Mouse (Mus musculus): ENCODE results near the gene Efhd1. TPM values are rescaled to one million over a fixed set of nuclear protein-coding genes. Genes with fewer than 3 reads are reported as not detected.

Efhd1 gene
- not detected in 2 replicates for total RNA-seq (2012; rRNA removed)
- polyA plus RNA-seq (2012; ENCODE audit: insufficient read depth in 1 of 2, insufficient read length in 2 of 2, low read depth in 1 of 2, low replicate concordance in 2 of 2, missing spikeins in 1 of 2) = under 1 TPM in 1 of 2 experiments, not detected in 1; 0.15 TPM

DNA sequence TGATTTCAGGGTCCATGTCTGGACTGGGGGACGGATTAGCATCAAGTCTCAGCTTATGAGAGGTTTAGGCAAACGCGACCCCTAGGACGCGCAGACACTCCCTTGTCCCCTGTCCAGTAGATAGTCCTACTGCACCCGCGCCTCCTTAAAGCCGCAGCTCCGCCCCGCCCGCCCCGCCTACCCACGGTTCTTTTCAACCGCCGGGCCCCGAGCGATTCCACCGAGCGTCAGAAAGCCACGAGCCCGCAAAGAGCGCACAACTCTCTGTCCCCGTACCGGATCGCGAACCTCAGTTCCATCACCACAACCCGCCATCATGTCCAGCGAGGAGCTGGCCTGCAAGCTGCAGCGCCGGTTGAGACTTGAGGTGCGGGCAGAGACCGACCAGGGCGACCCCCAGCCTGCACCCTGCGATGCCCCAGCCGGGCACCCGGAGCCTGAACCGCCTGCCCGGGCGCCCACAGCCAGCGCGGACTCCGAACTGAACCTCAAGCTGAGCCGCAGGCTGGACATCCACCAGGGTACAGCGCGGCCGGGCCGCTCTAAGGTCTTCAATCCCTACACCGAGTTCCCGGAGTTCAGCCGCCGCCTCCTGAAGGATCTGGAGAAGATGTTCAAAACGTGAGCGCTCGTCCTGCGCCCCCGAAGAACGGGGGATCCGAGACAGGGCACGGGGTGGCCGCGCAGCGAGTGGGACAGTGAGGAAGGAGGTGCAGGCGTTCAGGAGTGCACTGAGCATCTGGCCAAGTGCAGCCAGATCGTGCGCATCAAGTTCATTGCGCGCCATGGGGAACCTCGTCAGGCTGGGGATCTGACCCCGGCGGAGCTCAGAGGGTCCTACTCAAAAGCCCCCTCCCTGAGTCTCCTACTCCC is at the start of gene Efhd1:
Efhd1 (plus strand) TSS at position 230 of the 873 bp plus-strand sequence.
- no peak within 1 kb of the TSS for H3K9ac ChIP-seq (ENCODE audit: control insufficient read depth, low read depth, low read length, poor library complexity, severe bottlenecking)
- no peak within 1 kb of the TSS for H3K27ac ChIP-seq (ENCODE audit: control insufficient read depth, low read depth, low read length)
- H3K27me3 ChIP-seq (ENCODE audit: control insufficient read depth in 1 of 2, insufficient read depth in 2 of 2, low read length in 2 of 2) = peaks cover 4 to 8% of the 10 kb centered on the region in 2 experiments; a peak in 3 of 4 replicates
- TF ChIP-seq E2F4 (IDR thresholded peaks at IDR 0.05; ENCODE audit: borderline replicate concordance, low read depth, low read length) = no peak
- no peak for DNase-seq (ENCODE audit: low read depth, low spot score)
- H3K4me1 ChIP-seq (ENCODE audit: control insufficient read depth in 1 of 2, insufficient read depth in 2 of 2, low read length in 2 of 2) = no peaks in the 10 kb centered on the region
- H3K36me3 ChIP-seq (ENCODE audit: control insufficient read depth in 1 of 2, insufficient read depth in 2 of 2, low read length in 2 of 2) = no peaks in the 10 kb centered on the region
- no peak within 1 kb of the TSS for H3K4me3 ChIP-seq (ENCODE audit: control insufficient read depth in 1 of 2, insufficient read depth in 1 of 2, low read depth in 2 of 2, low read length in 2 of 2)
- no peaks in the 10 kb centered on the region for H3K79me2 ChIP-seq (ENCODE audit: control insufficient read depth, insufficient read depth, low read length, poor library complexity)
- H3K9me3 ChIP-seq (replicated peaks; ENCODE audit: insufficient read depth, low read length) = no peaks in the 10 kb centered on the region

DNA sequence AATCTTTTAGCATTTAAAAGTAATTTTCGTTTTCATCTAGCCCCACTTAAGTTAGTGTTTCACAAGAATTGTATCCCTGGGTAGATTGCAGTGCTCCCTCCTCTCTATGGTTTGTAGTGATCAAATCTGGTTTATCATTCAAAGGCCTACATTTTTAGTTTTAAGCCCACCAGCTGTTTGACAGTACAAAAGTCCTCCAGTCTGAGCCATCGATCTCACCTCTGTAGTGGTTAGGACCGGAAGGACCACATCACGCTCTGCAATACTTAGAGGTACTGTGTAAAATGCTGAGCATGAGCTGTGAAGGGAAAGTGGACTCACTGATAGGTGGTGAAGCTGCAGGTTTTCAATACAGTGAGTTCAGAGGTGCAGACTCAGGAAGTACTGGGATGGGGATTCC is 49.4 kb upstream of the Efhd1 start:
- TF ChIP-seq TBP (IDR thresholded peaks at IDR 0.05; ENCODE audit: low read depth, low read length) = no peak
- 0 out of 2 replicates have a peak, but pooled peaks have one; percentile 9 for TF ChIP-seq MXI1 (IDR thresholded peaks at IDR 0.05; ENCODE audit: low read depth, low read length)
- H3K4me1 ChIP-seq (ENCODE audit: control insufficient read depth in 1 of 2, insufficient read depth in 2 of 2, low read length in 2 of 2) = peaks cover 7 to 24% of the 10 kb centered on the region in 2 experiments; a peak in 3 of 4 replicates
- no peaks in the 10 kb centered on the region for H3K9me3 ChIP-seq (replicated peaks; ENCODE audit: insufficient read depth, low read length)
- H3K27ac ChIP-seq (ENCODE audit: control insufficient read depth, low read depth, low read length) = no peak overlapping the region
- no peaks in the 10 kb centered on the region for H3K27me3 ChIP-seq (ENCODE audit: control insufficient read depth in 1 of 2, insufficient read depth in 2 of 2, low read length in 2 of 2)
- peaks cover 51% of the 10 kb centered on the region for H3K79me2 ChIP-seq (ENCODE audit: control insufficient read depth, insufficient read depth, low read length, poor library complexity)
- H3K9ac ChIP-seq (ENCODE audit: control insufficient read depth, low read depth, low read length, poor library complexity, severe bottlenecking) = peak overlapping the region; percentile 98
- peak; percentile 36 for DNase-seq (ENCODE audit: low read depth, low spot score)
- H3K36me3 ChIP-seq (ENCODE audit: control insufficient read depth in 1 of 2, insufficient read depth in 2 of 2, low read length in 2 of 2) = peaks cover 10 to 30% of the 10 kb centered on the region in 2 experiments
- H3K4me3 ChIP-seq (ENCODE audit: control insufficient read depth in 1 of 2, insufficient read depth in 1 of 2, low read depth in 2 of 2, low read length in 2 of 2) = peak overlapping the region; percentile 84 to 85

DNA sequence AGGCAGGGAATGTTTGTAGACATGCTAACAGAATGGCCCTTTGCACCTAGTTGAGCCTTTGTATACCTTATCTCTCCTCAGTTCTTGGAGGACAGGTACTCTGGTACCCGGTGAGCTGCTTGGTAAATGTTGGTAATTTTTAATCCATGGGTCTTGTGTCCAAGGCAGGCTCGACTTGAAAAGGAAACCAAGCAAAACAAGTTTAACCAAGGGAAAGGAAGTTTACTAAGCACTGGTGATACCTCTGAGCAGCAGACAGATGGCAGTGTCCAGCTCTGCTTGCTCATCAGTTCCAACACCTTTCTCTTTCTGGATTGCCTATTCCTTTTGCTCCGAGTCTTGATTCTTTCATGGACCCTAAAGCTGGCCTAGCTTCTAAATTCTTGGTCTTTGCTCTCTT is 46.2 kb upstream of the Efhd1 start:
- no peak overlapping the region for H3K27ac ChIP-seq (ENCODE audit: control insufficient read depth, low read depth, low read length)
- peaks cover 6 to 23% of the 10 kb centered on the region in 2 experiments; a peak in 3 of 4 replicates for H3K4me1 ChIP-seq (ENCODE audit: control insufficient read depth in 1 of 2, insufficient read depth in 2 of 2, low read length in 2 of 2)
- no peak overlapping the region for H3K9ac ChIP-seq (ENCODE audit: control insufficient read depth, low read depth, low read length, poor library complexity, severe bottlenecking)

DNA sequence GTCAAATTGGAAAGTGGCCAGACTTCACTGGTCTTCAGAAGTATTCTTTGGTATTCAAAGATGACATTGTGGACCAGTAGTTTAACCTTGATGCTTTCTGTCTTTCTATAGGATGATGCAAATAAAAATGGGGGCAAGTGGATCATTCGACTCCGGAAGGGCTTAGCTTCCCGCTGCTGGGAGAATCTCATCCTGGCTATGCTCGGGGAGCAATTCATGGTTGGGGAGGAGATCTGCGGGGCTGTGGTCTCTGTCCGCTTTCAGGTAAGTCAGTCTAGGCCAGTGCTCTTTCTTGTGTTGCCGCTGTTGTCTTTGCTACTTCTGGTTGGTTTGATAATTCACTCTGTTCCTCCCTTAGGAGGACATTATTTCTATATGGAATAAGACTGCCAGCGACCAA is 38.4 kb upstream of the Efhd1 start:
- H3K9ac ChIP-seq (ENCODE audit: control insufficient read depth, low read depth, low read length, poor library complexity, severe bottlenecking) = no peak overlapping the region
- no peaks in the 10 kb centered on the region for H3K4me1 ChIP-seq (ENCODE audit: control insufficient read depth in 1 of 2, insufficient read depth in 2 of 2, low read length in 2 of 2)
- no peaks in the 10 kb centered on the region for H3K27me3 ChIP-seq (ENCODE audit: control insufficient read depth in 1 of 2, insufficient read depth in 2 of 2, low read length in 2 of 2)
- no peak for DNase-seq (ENCODE audit: low read depth, low spot score)
- no peak overlapping the region for H3K27ac ChIP-seq (ENCODE audit: control insufficient read depth, low read depth, low read length)
- peaks cover 0 to 49% of the 10 kb centered on the region in 2 experiments; a peak in 2 of 4 replicates for H3K36me3 ChIP-seq (ENCODE audit: control insufficient read depth in 1 of 2, insufficient read depth in 2 of 2, low read length in 2 of 2)
- H3K9me3 ChIP-seq (replicated peaks; ENCODE audit: insufficient read depth, low read length) = no peaks in the 10 kb centered on the region
- H3K4me3 ChIP-seq (ENCODE audit: control insufficient read depth in 1 of 2, insufficient read depth in 1 of 2, low read depth in 2 of 2, low read length in 2 of 2) = no peak overlapping the region
- no peak for TF ChIP-seq MAX (IDR thresholded peaks at IDR 0.05; ENCODE audit: low read length)
- no peak for TF ChIP-seq ZMIZ1 (IDR thresholded peaks at IDR 0.05; ENCODE audit: low read depth, low read length)
- TF ChIP-seq UBTF (IDR thresholded peaks at IDR 0.05; ENCODE audit: borderline replicate concordance, insufficient read depth, low read depth, low read length) = no peak
- TF ChIP-seq GABPA (IDR thresholded peaks at IDR 0.05; ENCODE audit: low read depth, low read length) = no peak
- TF ChIP-seq RCOR1 (IDR thresholded peaks at IDR 0.05; ENCODE audit: low read depth, low read length) = no peak
- TF ChIP-seq ELF1 (IDR thresholded peaks at IDR 0.05; ENCODE audit: low read depth, low read length) = no peak
- TF ChIP-seq SMC3 (IDR thresholded peaks at IDR 0.05; ENCODE audit: low read depth, low read length) = no peak
- no peaks in the 10 kb centered on the region for H3K79me2 ChIP-seq (ENCODE audit: control insufficient read depth, insufficient read depth, low read length, poor library complexity)

More for the DNA sequence above, 46.2 kb upstream of the Efhd1 start:
- peaks cover 22 to 27% of the 10 kb centered on the region in 2 experiments for H3K36me3 ChIP-seq (ENCODE audit: control insufficient read depth in 1 of 2, insufficient read depth in 2 of 2, low read length in 2 of 2)
- TF ChIP-seq CTCF (IDR thresholded peaks at IDR 0.05 in 2 of 3, conservative IDR thresholded peaks at IDR 0.05 in 1 of 3; ENCODE audit: control insufficient read depth in 1 of 3, insufficient read depth in 1 of 3, low read depth in 2 of 3, low read length in 3 of 3, poor library complexity in 1 of 3, severe bottlenecking in 1 of 3) (peak; percentile 34 to 50 (median 34); a peak in 5 of 6 replicates), ZKSCAN1 (IDR thresholded peaks at IDR 0.05; ENCODE audit: low read depth, low read length) (no peak)
- no peaks in the 10 kb centered on the region for H3K9me3 ChIP-seq (replicated peaks; ENCODE audit: insufficient read depth, low read length)
- no peak overlapping the region for H3K4me3 ChIP-seq (ENCODE audit: control insufficient read depth in 1 of 2, insufficient read depth in 1 of 2, low read depth in 2 of 2, low read length in 2 of 2)
- H3K79me2 ChIP-seq (ENCODE audit: control insufficient read depth, insufficient read depth, low read length, poor library complexity) = peaks cover 51% of the 10 kb centered on the region
- no peaks in the 10 kb centered on the region for H3K27me3 ChIP-seq (ENCODE audit: control insufficient read depth in 1 of 2, insufficient read depth in 2 of 2, low read length in 2 of 2)
- peak; percentile 45 for DNase-seq (ENCODE audit: low read depth, low spot score)
